Mouse (Mus musculus) MEL (cell line): ENCODE measurements at regions not wholly inside any gene's neighbourhood (a gene's known extent, or its start where the extent isn't known, plus 50 kb on each side); places are given as distances from the start of the nearest gene placed in this dataset.

Experiments used
- DNase-seq: peaks from one replicate; pipeline ENCODE4 v3.0.0; 2011; ENCODE audit warnings: low read depth, low spot score
- H3K27ac ChIP-seq: 2 replicates; pipeline ENCODE4 v1.5.1; 2012; ENCODE audit warnings: low read depth, mild to moderate bottlenecking, control low read depth, low read length, moderate library complexity; ENCODE audit not compliant: control insufficient read depth
- H3K27me3 ChIP-seq, 2 experiments: fragments of 150-350 bp in 1 of 2; sonication (generic) in 1 of 2; 2 replicates each; pipeline ENCODE4 v1.6.1; 2012; ENCODE audit warnings: low read length in 2 of 2, mild to moderate bottlenecking in 2 of 2, improper control_type of control experiment in 1 of 2, moderate library complexity in 1 of 2; ENCODE audit not compliant: insufficient read depth in 2 of 2, control insufficient read depth in 1 of 2
- H3K36me3 ChIP-seq, 2 experiments: 2 replicates each; pipeline ENCODE4 v1.6.1; 2012 to 2014; ENCODE audit warnings: low read length in 2 of 2, improper control_type of control experiment in 1 of 2, inconsistent platforms in 1 of 2, mild to moderate bottlenecking in 1 of 2; ENCODE audit not compliant: insufficient read depth in 2 of 2, control insufficient read depth in 1 of 2
- H3K4me1 ChIP-seq, 2 experiments: fragments of 150-350 bp in 1 of 2; sonication (generic) in 1 of 2; 2 replicates each; pipeline ENCODE4 v1.6.1; 2012; ENCODE audit warnings: low read length in 2 of 2, improper control_type of control experiment in 1 of 2, mild to moderate bottlenecking in 1 of 2; ENCODE audit not compliant: insufficient read depth in 2 of 2, control insufficient read depth in 1 of 2
- H3K4me3 ChIP-seq, 2 experiments: fragments of 150-350 bp in 1 of 2; sonication (generic) in 1 of 2; 2 replicates each; pipeline ENCODE4 v1.5.1; 2012; ENCODE audit warnings: low read depth in 2 of 2, low read length in 2 of 2, mild to moderate bottlenecking in 2 of 2, moderate library complexity in 2 of 2, control low read depth in 1 of 2, improper control_type of control experiment in 1 of 2; ENCODE audit not compliant: control insufficient read depth in 1 of 2, insufficient read depth in 1 of 2
- H3K79me2 ChIP-seq: 2 replicates; pipeline ENCODE4 v1.6.1; 2012; ENCODE audit warnings: mild to moderate bottlenecking, low read length, moderate library complexity; ENCODE audit not compliant: control insufficient read depth, poor library complexity, insufficient read depth
- H3K9ac ChIP-seq: 2 replicates; pipeline ENCODE4 v1.6.1; 2012; ENCODE audit warnings: low read depth, mild to moderate bottlenecking, control low read depth, low read length, moderate library complexity; ENCODE audit not compliant: control insufficient read depth, poor library complexity, severe bottlenecking
- H3K9me3 ChIP-seq: fragments of 150-350 bp; sonication (generic); replicated peaks from 2 replicates; pipeline ENCODE4 v1.6.1; 2012; ENCODE audit warnings: mild to moderate bottlenecking, low read length, improper control_type of control experiment, moderate library complexity; ENCODE audit not compliant: insufficient read depth
- CHD2 ChIP-seq: IDR thresholded peaks from 2 replicates; pipeline ENCODE4 v1.6.1; 2011; ENCODE audit warnings: low read length, improper control_type of control experiment
- CTCF ChIP-seq, 3 experiments: IDR thresholded peaks in 2 of 3; conservative IDR thresholded peaks in 1 of 3; 2 replicates each; pipeline ENCODE4 v1.5.1; 2011 to 2012; ENCODE audit warnings: low read length in 3 of 3, low read depth in 2 of 3, mild to moderate bottlenecking in 2 of 3, improper control_type of control experiment in 1 of 3, inconsistent platforms in 1 of 3, mixed read lengths in 1 of 3, moderate library complexity in 1 of 3; ENCODE audit not compliant: control insufficient read depth in 1 of 3, insufficient read depth in 1 of 3, poor library complexity in 1 of 3, severe bottlenecking in 1 of 3
- E2F4 ChIP-seq: IDR thresholded peaks from 2 replicates; pipeline ENCODE4 v1.6.1; 2011; ENCODE audit warnings: low read depth, low read length, improper control_type of control experiment, borderline replicate concordance
- ELF1 ChIP-seq: IDR thresholded peaks from 2 replicates; pipeline ENCODE4 v1.6.1; 2014; ENCODE audit warnings: low read depth, mild to moderate bottlenecking, inconsistent platforms, low read length, improper control_type of control experiment, moderate library complexity
- EP300 ChIP-seq, 2 experiments: IDR thresholded peaks; 2 replicates each; pipeline ENCODE4 v1.6.1; 2011; ENCODE audit warnings: improper control_type of control experiment in 2 of 2, low read length in 2 of 2, low read depth in 1 of 2, mild to moderate bottlenecking in 1 of 2
- ETS1 ChIP-seq: IDR thresholded peaks from 2 replicates; pipeline ENCODE4 v1.6.1; 2012; ENCODE audit warnings: low read depth, mild to moderate bottlenecking, inconsistent platforms, low read length, improper control_type of control experiment, moderate library complexity
- MAX ChIP-seq: IDR thresholded peaks from 2 replicates; pipeline ENCODE4 v1.6.1; 2011; ENCODE audit warnings: low read length, improper control_type of control experiment
- MAZ ChIP-seq: IDR thresholded peaks from 2 replicates; pipeline ENCODE4 v1.6.1; 2012; ENCODE audit warnings: low read depth, mild to moderate bottlenecking, inconsistent platforms, low read length, improper control_type of control experiment
- MEF2A ChIP-seq: IDR thresholded peaks from 2 replicates; pipeline ENCODE4 v1.6.1; 2014; ENCODE audit warnings: low read depth, mild to moderate bottlenecking, inconsistent platforms, low read length, improper control_type of control experiment; ENCODE audit not compliant: poor library complexity, insufficient replicate concordance, severe bottlenecking; ENCODE audit errors: extremely low read depth
- MXI1 ChIP-seq: IDR thresholded peaks from 2 replicates; pipeline ENCODE4 v1.6.1; 2011; ENCODE audit warnings: mild to moderate bottlenecking, low read depth, low read length, improper control_type of control experiment
- MYB ChIP-seq: IDR thresholded peaks from 2 replicates; pipeline ENCODE4 v1.6.1; 2011; ENCODE audit warnings: mild to moderate bottlenecking, low read depth, low read length, improper control_type of control experiment
- MYC ChIP-seq: IDR thresholded peaks from 2 replicates; pipeline ENCODE4 v1.6.1; 2011; ENCODE audit warnings: low read depth, mild to moderate bottlenecking, low read length, improper control_type of control experiment, moderate library complexity
- NELFE ChIP-seq: IDR thresholded peaks from 2 replicates; pipeline ENCODE4 v1.6.1; 2011; ENCODE audit warnings: low read depth, low read length, improper control_type of control experiment
- POLR2A ChIP-seq, 2 experiments: IDR thresholded peaks; 2 replicates each; pipeline ENCODE4 v1.6.1; 2011 to 2012; ENCODE audit warnings: low read length in 2 of 2, mild to moderate bottlenecking in 2 of 2, control low read depth in 1 of 2, improper control_type of control experiment in 1 of 2, low read depth in 1 of 2, moderate library complexity in 1 of 2; ENCODE audit not compliant: control insufficient read depth in 1 of 2, insufficient read depth in 1 of 2, poor library complexity in 1 of 2
- POLR2AphosphoS2 ChIP-seq: IDR thresholded peaks from 2 replicates; pipeline ENCODE4 v1.6.1; 2011; ENCODE audit warnings: low read length, improper control_type of control experiment
- POLR2AphosphoS5 ChIP-seq: IDR thresholded peaks from 2 replicates; pipeline ENCODE4 v1.6.1; 2012; ENCODE audit warnings: low read depth, borderline replicate concordance, mild to moderate bottlenecking, inconsistent platforms, low read length, moderate library complexity, mixed read lengths
- RCOR1 ChIP-seq: IDR thresholded peaks from 2 replicates; pipeline ENCODE4 v1.6.1; 2012; ENCODE audit warnings: low read depth, mild to moderate bottlenecking, inconsistent platforms, low read length, improper control_type of control experiment
- TBP ChIP-seq: IDR thresholded peaks from 2 replicates; pipeline ENCODE4 v1.8.0; 2011; ENCODE audit warnings: low read depth, low read length, improper control_type of control experiment
- TCF12 ChIP-seq: IDR thresholded peaks from 2 replicates; pipeline ENCODE4 v1.6.1; 2014; ENCODE audit warnings: low read depth, mild to moderate bottlenecking, inconsistent platforms, low read length, improper control_type of control experiment, moderate library complexity
- USF2 ChIP-seq, 2 experiments: IDR thresholded peaks; 2 replicates each; pipeline ENCODE4 v1.6.1; 2011 to 2012; ENCODE audit warnings: improper control_type of control experiment in 2 of 2, low read length in 2 of 2, borderline replicate concordance in 1 of 2, inconsistent platforms in 1 of 2, low read depth in 1 of 2, mild to moderate bottlenecking in 1 of 2; ENCODE audit not compliant: insufficient read depth in 1 of 2
- ZC3H11A ChIP-seq: IDR thresholded peaks from 2 replicates; pipeline ENCODE4 v1.6.1; 2012; ENCODE audit warnings: low read depth, mild to moderate bottlenecking, inconsistent platforms, low read length, improper control_type of control experiment
- ZKSCAN1 ChIP-seq: IDR thresholded peaks from 2 replicates; pipeline ENCODE4 v1.6.1; 2012; ENCODE audit warnings: low read depth, mild to moderate bottlenecking, inconsistent platforms, low read length, improper control_type of control experiment, moderate library complexity
- ZMIZ1 ChIP-seq: IDR thresholded peaks from 2 replicates; pipeline ENCODE4 v1.6.1; 2012; ENCODE audit warnings: low read depth, mild to moderate bottlenecking, inconsistent platforms, low read length, improper control_type of control experiment, moderate library complexity
- ZNF384 ChIP-seq: IDR thresholded peaks from 2 replicates; pipeline ENCODE4 v1.6.1; 2012; ENCODE audit warnings: low read depth, mild to moderate bottlenecking, inconsistent platforms, low read length, improper control_type of control experiment

DNA sequence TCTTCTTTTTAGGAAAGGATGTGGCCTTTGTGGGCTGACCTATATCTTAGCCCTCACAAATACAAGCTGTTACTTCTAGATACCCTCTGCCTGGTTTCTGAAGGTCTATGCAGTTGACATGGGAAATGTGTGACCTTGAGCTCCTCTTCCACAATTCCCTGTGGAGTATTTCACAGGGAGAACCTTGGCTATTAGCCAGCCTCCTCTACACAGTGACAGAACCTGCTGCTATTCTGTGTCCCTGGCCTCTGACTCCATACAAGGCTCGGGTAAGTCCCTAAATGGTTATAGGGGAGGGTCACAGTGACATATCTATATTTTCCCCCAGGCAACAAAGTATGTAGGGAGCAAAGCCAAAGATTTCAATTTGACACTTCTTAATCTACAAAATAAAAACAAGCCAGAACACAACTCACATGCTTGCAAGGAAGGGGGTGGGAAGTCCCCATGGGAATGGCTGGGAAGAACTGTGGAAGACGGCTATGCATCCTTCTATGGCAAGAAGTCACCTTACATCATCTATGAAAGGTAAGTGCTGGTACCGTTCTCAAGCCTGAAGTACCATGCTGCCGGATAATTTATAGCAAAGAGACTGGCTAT lies 221.2 kb upstream of the Id2 start:
- no peak for TF ChIP-seq NELFE
- no peak for TF ChIP-seq MYC
- TF ChIP-seq ETS1: no peak
- TF ChIP-seq E2F4: no peak
- TF ChIP-seq EP300 (IDR thresholded peaks at IDR 0.05; ENCODE audit: low read depth in 1 of 2, low read length in 2 of 2): no peak
- no peak for TF ChIP-seq ELF1
- no peak for TF ChIP-seq ZMIZ1
- no peak for TF ChIP-seq USF2 (IDR thresholded peaks at IDR 0.05; ENCODE audit: borderline replicate concordance in 1 of 2, insufficient read depth in 1 of 2, low read depth in 1 of 2, low read length in 2 of 2)
- TF ChIP-seq MYB: no peak
- TF ChIP-seq ZC3H11A: no peak
- no peak for TF ChIP-seq RCOR1
- no peak for TF ChIP-seq TBP
- TF ChIP-seq CTCF (IDR thresholded peaks at IDR 0.05 in 2 of 3, conservative IDR thresholded peaks at IDR 0.05 in 1 of 3; ENCODE audit: control insufficient read depth in 1 of 3, insufficient read depth in 1 of 3, low read depth in 2 of 3, low read length in 3 of 3, poor library complexity in 1 of 3, severe bottlenecking in 1 of 3): no peak
- no peak for TF ChIP-seq MXI1
- TF ChIP-seq CHD2: no peak
- no peak for TF ChIP-seq MAZ
- no peak for TF ChIP-seq TCF12
- TF ChIP-seq MAX: no peak
- no peak overlapping the region for H3K27ac ChIP-seq
- no peaks in the 10 kb centered on the region; a peak in 1 of 4 replicates for H3K27me3 ChIP-seq
- H3K4me1 ChIP-seq: no peaks in the 10 kb centered on the region
- no peaks in the 10 kb centered on the region for H3K79me2 ChIP-seq
- no peak for DNase-seq
- no peaks in the 10 kb centered on the region for H3K9me3 ChIP-seq
- no peaks in the 10 kb centered on the region for H3K36me3 ChIP-seq
- H3K9ac ChIP-seq: no peak overlapping the region
- H3K4me3 ChIP-seq: no peak overlapping the region

DNA sequence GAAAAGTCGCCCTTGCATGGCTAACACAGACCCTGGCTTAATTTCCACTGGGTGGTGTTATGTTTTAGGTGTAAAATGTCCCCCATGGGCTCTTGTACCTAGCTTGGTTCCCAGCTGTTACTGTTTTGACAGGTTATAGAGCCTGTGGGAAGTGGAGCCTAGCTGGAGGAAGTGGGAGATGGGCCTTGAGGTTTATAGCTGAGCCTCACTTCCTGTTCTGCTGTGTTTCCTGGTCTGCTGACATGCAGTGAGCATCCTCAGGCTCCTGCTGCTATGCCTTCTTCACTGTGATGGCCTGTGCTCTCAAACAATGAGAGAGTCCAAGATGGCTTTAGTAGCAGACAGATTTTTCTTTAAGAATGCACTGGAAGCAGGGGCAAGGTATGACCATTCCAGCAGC lies 219.0 kb upstream of the Id2 start:
- DNase-seq: no peak
- no peak overlapping the region for H3K9ac ChIP-seq
- no peaks in the 10 kb centered on the region for H3K4me1 ChIP-seq
- H3K9me3 ChIP-seq: no peaks in the 10 kb centered on the region
- H3K79me2 ChIP-seq: no peaks in the 10 kb centered on the region
- no peak overlapping the region for H3K4me3 ChIP-seq
- no peak overlapping the region for H3K27ac ChIP-seq
- H3K27me3 ChIP-seq: no peaks in the 10 kb centered on the region; a peak in 1 of 4 replicates
- H3K36me3 ChIP-seq: no peaks in the 10 kb centered on the region
- TF ChIP-seq E2F4 (no peak), POLR2A (IDR thresholded peaks at IDR 0.05; ENCODE audit: control insufficient read depth in 1 of 2, insufficient read depth in 1 of 2, low read depth in 1 of 2, low read length in 2 of 2, poor library complexity in 1 of 2) (no peak), EP300 (IDR thresholded peaks at IDR 0.05; ENCODE audit: low read depth in 1 of 2, low read length in 2 of 2) (no peak), TCF12 (no peak), POLR2AphosphoS5 (no peak), ZKSCAN1 (no peak), ETS1 (no peak), POLR2AphosphoS2 (no peak), MAX (no peak), ZNF384 (no peak), ELF1 (no peak), MYB (no peak), MEF2A (no peak), CHD2 (no peak)
- TF ChIP-seq, all 39 proteins: peak for 0
